Mouse (Mus musculus) retina, embryonic 14.5 days (tissue): Measurements from ENCODE around the gene Erbb3.
A peak's percentile ranks its signal among the peaks of the same experiment; 100 is the strongest.
"Not testable (repeated sequence)": the region's sequence is repeated elsewhere in the genome, so short reads cannot be mapped to it uniquely, and the experiment has no call there.

Experiments used
- DNase-seq: peaks from one replicate; pipeline ENCODE4 v3.0.0-alpha.2; 2015; ENCODE audit warnings: low spot score

Erbb3 gene

GRCm38 (mm10) chr10:128556963-128557362 lies 32.5 kb downstream of the Erbb3 start:
- DNase-seq, result no peak

GRCm38 (mm10) chr10:128556286-128556685 lies 33.2 kb downstream of the Erbb3 start:
- no peak for DNase-seq

GRCm38 (mm10) chr10:128555567-128555966 lies 33.9 kb downstream of the Erbb3 start:
- not testable (repeated sequence) for DNase-seq

- not testable (repeated sequence) for DNase-seq
Observed at GRCm38 (mm10) chr10:128550144-128550823, 39.2 kb downstream of the Erbb3 start.

GRCm38 (mm10) chr10:128549682-128550057 lies 39.8 kb downstream of the Erbb3 start:
- DNase-seq, result not testable (repeated sequence)

- peak; percentile 96 for DNase-seq
Observed at GRCm38 (mm10) chr10:128548947-128549681, 40.3 kb downstream of the Erbb3 start, which contains the start of gene Rpl41. Rpl41 (minus strand) TSS chr10:128549305.

GRCm38 (mm10) chr10:128548051-128548791 lies 41.2 kb downstream of the Erbb3 start:
- DNase-seq, result not testable (repeated sequence)

- DNase-seq, result peak; percentile 97
Observed at GRCm38 (mm10) chr10:128547361-128548032, 42.0 kb downstream of the Erbb3 start, which contains the start of gene Zc3h10. Zc3h10 (minus strand) TSS chr10:128547774.

GRCm38 (mm10) chr10:128546787-128547186 lies 42.7 kb downstream of the Erbb3 start:
- no peak for DNase-seq

GRCm38 (mm10) chr10:128546361-128546760 lies 43.1 kb downstream of the Erbb3 start:
- peak; percentile 86 for DNase-seq

- DNase-seq, result no peak
Observed at GRCm38 (mm10) chr10:128545570-128545898, 43.9 kb downstream of the Erbb3 start.

GRCm38 (mm10) chr10:128544674-128545569 lies 44.5 kb downstream of the Erbb3 start:
- no peak for DNase-seq

- DNase-seq, result no peak
Observed at GRCm38 (mm10) chr10:128544151-128544657, 45.2 kb downstream of the Erbb3 start.

GRCm38 (mm10) chr10:128543100-128543499 lies 46.4 kb downstream of the Erbb3 start:
- DNase-seq, result no peak

- no peak for DNase-seq
Observed at GRCm38 (mm10) chr10:128538340-128538870, 51.0 kb downstream of the Erbb3 start.

- peak; percentile 95 for DNase-seq
Observed at GRCm38 (mm10) chr10:128536266-128536940, 53.0 kb downstream of the Erbb3 start.

- DNase-seq, result no peak
Observed at GRCm38 (mm10) chr10:128535624-128536265, 53.7 kb downstream of the Erbb3 start.

- DNase-seq, result no peak
Observed at GRCm38 (mm10) chr10:128535206-128535605, 54.2 kb downstream of the Erbb3 start.
